Mouse (Mus musculus) right cerebral cortex, postnatal 36 days (tissue): ENCODE data around the gene Raet1e.
"Not testable (repeated sequence)": the region's sequence is repeated elsewhere in the genome, so short reads cannot be mapped to it uniquely, and the experiment has no call there.

Source experiments
- DNase-seq, 2 experiments: peaks; one replicate each; pipeline ENCODE4 v3.0.0; 2022; ENCODE audit warnings: low spot score in 2 of 2, mixed read lengths in 1 of 2

Gene Raet1e

GRCm38 (mm10) chr10:22273684-22274305, 115.4 kb downstream of the Raet1e start:
- DNase-seq = no peak

DNA sequence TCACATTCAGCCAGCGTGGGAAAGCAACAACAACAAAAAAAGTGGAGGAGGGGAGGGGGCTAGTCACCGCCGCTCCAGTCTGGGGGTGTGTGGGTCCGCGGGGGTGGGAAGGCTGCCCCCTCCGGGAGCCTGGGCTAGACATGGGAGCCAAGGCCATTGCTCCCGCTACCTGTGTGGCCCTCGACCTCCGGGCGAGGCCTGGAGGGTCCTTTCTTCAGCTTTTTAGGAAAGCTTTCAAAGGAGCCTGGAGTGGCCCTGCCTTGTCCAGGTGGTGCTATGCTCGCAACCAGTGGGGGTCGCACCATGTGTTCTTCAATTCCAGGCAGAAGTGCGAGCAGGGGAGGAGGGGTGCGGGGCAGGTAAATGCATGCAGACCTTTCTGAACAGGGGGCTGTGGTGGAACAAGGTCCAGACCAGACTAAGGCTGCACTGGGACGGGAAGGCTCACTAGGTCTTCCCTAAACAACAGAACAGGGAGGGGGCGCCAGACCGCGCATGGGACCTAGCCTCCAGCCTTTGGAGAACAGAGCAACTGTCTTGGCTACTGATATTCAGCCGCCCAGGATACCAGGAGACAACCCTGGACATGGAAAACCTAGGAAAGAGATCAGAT, 116.2 kb downstream of the Raet1e start:
- no peak for DNase-seq

GRCm38 (mm10) chr10:22278468-22278867, 120.1 kb downstream of the Raet1e start:
- not testable (repeated sequence) for DNase-seq

- DNase-seq = no peak
Observed at GRCm38 (mm10) chr10:22282816-22283215, 124.4 kb downstream of the Raet1e start.

DNA sequence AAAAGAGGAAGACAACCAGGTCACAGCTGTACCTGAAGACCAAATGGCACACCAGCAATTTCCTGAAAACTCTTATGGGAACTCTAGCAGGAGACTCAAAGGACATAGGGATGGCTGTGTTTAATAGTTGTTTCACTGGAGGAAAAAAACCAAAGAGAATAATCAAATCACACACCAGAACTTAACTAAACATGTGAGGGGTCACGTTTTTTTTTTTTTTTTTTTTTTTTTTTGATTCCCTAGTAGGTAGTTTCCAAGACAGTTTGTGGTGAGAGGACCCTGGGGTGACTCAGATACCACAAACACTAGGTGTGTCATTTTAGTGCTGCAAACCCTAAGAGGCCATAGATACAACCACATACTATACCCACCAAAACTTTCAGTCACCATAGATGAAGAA, 137.3 kb downstream of the Raet1e start:
- DNase-seq = no peak

GRCm38 (mm10) chr10:22297033-22297762, 138.8 kb downstream of the Raet1e start:
- DNase-seq = no peak

DNA sequence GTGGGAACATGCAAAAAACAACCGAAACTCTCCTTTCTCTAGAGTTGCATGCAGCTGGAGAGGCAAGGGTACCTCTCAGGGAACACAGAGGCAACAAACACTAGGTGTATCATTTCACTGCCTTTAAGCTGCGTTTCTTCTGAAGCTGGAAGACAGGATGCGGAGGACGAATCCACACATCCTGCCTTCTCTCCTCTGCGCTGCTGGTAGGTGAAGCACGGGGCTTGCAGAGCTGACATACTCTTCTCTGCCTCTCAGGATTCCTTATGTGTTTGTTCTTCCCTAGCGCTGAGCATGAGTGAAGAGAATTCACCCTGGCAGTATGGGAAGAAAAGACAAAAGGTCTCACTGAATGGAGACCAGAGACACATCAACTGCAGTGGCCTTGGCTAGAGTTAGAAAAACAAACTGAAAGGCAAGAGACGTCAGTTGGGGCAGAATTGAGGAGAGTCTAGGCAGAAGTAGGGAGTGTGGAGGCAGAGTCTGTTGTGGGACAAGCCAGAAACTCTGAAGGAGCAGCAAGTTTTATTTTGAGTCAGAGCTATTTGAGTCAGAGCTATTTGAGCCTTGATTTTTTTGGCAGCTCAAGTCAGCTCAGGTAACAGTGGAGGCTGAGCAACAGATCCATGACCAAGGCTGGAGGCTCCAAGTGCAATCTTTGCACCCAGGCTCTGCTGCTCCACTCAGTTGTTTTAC, 139.5 kb downstream of the Raet1e start:
- no peak for DNase-seq

- DNase-seq = no peak
Observed at GRCm38 (mm10) chr10:22299324-22299723, 141.0 kb downstream of the Raet1e start.

DNA sequence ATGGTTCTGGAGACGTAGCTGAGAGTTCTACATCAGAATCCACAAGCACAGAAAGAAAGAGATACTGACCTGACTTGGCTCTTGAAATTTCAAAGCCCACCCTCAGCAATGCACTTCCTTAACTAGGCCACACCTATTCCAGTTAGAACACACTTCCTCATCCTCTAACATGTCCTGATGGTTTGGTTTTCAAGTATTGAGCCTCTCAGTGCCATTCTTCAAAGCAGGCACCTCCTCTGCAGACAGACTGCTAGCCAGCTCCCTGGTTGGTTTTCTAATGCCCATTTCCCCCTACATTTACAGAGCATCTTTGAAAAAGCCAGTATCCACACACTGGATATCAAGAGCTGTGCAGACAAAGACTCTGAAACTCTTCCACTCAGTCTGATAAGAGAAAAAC, 143.3 kb downstream of the Raet1e start:
- no peak for DNase-seq

- DNase-seq = no peak
Observed at GRCm38 (mm10) chr10:22302344-22303057, 144.1 kb downstream of the Raet1e start.

DNA sequence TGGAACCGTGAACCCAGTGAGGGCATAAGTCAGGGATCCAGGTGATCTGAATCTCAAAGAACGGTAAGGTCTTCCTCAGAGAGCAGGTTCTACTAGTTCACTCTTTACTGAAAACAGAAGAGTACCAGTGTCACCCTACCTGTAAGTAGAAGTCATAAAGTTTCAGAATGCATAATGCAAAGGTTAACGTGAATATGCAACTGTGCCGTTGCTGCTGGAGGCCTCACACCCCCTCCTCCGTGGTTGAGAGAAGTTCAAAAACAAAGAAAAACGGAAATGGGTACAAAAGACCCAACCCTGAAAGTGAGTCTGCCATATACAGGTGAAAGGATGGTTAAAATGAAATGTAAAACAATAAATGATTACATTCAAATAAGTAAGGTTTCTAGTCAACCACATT, 145.4 kb downstream of the Raet1e start:
- DNase-seq = no peak

- no peak for DNase-seq
Observed at GRCm38 (mm10) chr10:22305801-22306200, 147.4 kb downstream of the Raet1e start.

DNA sequence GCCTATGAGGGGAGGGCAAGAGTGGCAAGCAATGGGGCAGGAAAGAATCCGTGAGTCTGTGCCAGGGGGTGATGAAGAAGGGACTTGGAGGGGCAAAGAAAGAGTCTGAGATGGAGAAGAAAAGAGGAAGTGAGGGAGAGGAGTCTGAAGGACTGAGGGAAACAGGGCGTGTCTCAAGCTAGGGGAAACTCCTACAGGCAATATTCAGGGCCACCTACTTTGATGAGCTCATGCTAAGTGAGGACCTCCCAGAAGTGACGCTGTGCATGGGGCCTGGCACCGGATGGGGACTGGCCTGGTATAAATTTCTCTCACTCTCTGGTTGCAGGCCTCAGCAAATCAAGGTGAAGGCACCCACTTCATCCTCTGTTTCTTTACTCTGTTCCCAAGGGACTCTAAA, 148.1 kb downstream of the Raet1e start:
- no peak for DNase-seq

- no peak for DNase-seq
Observed at GRCm38 (mm10) chr10:22308221-22308620, 149.9 kb downstream of the Raet1e start.

GRCm38 (mm10) chr10:22322858-22323257, 164.5 kb downstream of the Raet1e start:
- no peak for DNase-seq

DNA sequence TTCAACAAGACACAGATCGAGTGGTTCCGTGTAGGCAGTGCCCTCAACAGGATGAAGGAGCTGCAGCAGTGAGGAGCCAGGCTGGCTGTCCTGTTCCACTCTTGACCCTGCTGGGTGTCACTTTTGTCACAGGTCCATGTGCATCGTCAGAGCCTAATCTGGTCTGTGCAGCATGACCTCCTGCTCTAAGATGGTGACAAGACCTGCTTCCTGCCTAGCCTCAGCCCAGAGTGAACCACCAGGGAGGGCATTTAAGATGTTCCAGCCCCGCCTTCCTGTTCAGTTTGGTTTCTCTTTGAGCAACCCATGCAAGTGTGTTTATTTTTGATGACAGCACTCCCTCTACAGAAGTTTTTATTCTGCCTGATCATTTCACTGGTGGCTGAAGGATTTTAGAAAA, 187.4 kb downstream of the Raet1e start:
- not testable (repeated sequence) for DNase-seq

DNA sequence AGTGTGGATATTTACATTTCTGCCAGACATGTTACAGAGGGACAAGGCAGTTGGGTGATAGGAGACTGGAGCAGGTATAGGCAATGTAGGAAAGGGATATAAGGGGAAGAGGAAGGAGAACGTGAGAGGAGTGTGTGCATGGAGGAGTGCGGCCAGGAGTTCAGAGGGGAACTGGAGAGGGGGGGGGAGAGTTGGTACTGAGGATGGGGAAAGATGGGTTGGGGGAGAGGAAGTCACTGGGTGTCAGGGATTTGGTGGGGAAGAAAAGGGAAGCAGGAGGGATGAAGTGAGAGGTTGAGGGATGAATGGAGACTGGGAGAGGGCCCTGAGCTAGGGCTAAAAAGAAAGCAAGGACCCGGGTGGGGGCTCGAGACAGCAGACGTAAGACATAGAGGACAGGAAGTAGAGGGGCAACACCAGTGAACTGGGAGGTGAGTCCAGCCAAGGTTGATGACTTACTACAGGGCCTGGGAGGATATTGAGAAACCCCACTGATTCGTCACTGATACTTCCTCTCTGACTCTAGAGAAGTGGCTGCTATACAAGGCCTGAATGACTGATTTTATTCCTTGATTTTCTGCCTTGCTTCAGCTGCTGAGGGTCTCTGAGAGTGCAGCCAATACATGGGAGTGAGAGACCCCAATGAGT, 195.3 kb downstream of the Raet1e start:
- not testable (repeated sequence) for DNase-seq

DNA sequence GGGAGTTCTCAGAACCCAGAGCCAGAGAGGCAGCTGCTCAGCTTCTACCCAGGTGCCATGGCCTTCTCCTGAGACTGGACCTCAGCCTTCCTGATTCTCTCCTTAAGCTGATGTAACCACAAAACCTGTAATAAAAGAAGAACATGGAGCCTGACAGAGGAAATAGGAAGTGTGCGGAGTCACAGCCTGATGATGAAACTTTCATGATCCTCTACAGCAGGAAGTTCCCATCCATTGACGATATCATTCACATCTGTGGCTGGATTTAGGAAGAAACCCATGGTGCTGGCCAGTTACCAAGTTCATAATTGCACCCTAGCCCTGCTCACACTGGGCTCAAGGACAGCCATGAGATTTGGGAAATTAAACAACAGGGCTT, 195.8 kb downstream of the Raet1e start:
- not testable (repeated sequence) for DNase-seq

DNA sequence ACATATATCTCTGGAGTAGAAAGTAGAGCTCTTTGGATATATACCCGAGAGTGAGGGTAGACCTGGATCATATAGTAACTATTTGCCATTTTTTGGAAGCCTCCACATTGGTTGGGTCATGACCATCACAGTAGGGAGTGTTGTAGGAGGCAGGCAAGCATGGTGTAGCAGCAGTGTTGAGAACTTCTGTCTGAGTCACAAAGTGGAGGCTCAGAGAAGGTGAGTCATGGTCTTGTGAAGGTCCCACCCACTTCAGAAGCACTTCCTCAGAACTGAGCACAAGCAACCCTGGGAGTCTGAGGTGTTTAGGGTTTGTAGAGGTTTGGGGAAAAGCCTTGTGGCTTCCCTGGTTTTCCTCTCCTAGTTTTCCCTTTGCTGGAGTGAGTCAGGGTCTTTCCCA, 199.0 kb downstream of the Raet1e start:
- DNase-seq = not testable (repeated sequence)

DNA sequence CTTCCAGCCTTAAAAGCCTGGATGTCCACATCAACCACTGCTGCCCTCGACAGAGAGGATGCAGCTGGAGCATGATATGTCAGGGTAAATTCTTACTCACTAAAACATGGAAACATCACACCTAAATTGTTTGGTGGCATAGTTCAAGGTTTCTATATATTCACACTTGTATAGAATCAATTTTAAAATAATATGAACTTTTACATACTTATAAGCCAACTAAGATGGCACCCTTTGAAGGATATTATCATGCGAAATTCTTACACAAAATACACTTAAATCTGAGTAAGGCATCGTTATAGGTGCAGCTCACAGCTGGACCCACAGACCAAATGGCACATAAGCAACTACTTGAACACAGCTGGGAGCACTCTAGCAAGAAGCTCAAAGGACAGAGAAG, 201.9 kb downstream of the Raet1e start, which contains the start of gene Raet1d:
TSS of gene Raet1d (plus strand) at position 301 of the 400 bp plus-strand sequence.
- not testable (repeated sequence) for DNase-seq

GRCm38 (mm10) chr10:22360957-22361356, 202.6 kb downstream of the Raet1e start:
- DNase-seq = not testable (repeated sequence)
